Mouse (Mus musculus) embryonic facial prominence, embryonic 12.5 days (tissue): ENCODE results near the gene Gm28053. TPM values are rescaled to one million over a fixed set of nuclear protein-coding genes. Genes with fewer than 3 reads are reported as not detected.
A peak's percentile ranks its signal among the peaks of the same experiment; 100 is the strongest.

Experiments used
- ATAC-seq: fragments of 200-750 bp; cut with Nextera tagmentation; 2 replicates; pipeline ENCODE4 v1.8.0; 2017; ENCODE audit not compliant: insufficient number of reproducible peaks, insufficient read depth, low FRiP score, low TSS enrichment
- H3K27ac ChIP-seq: fragments of 300-500 bp; sonication (generic); 2 replicates; pipeline ENCODE4 v1.5.1; 2016; ENCODE audit warnings: mild to moderate bottlenecking
- H3K27me3 ChIP-seq: fragments of 300-500 bp; sonication (generic); 2 replicates; pipeline ENCODE4 v1.6.1; 2016; ENCODE audit warnings: mild to moderate bottlenecking, moderate library complexity
- H3K36me3 ChIP-seq: fragments of 300-500 bp; sonication (generic); 2 replicates; pipeline ENCODE4 v1.6.1; 2016; ENCODE audit warnings: mild to moderate bottlenecking
- H3K4me1 ChIP-seq: fragments of 300-500 bp; sonication (generic); 2 replicates; pipeline ENCODE4 v1.6.1; 2016
- H3K4me2 ChIP-seq: fragments of 300-500 bp; sonication (generic); replicated peaks from 2 replicates; pipeline ENCODE4 v1.6.1; 2016; ENCODE audit warnings: mild to moderate bottlenecking, moderate library complexity
- H3K4me3 ChIP-seq: fragments of 300-500 bp; sonication (generic); 2 replicates; pipeline ENCODE4 v1.5.1; 2016; ENCODE audit warnings: mild to moderate bottlenecking
- H3K9ac ChIP-seq: fragments of 300-500 bp; sonication (generic); 2 replicates; pipeline ENCODE4 v1.6.1; 2016; ENCODE audit warnings: mild to moderate bottlenecking, moderate library complexity
- H3K9me3 ChIP-seq: fragments of 300-500 bp; sonication (generic); 2 replicates; pipeline ENCODE4 v1.6.1; 2016; ENCODE audit warnings: mild to moderate bottlenecking, moderate library complexity
- WGBS: fragments of 180-500 bp; shearing (Covaris S2); methylation state at CpG from one replicate; pipeline ENCODE4 v1.1.7; 2016; 5-methylcytosine and 5-hydroxymethylcytosine counted together
- polyA plus RNA-seq: library from polyadenylated mRNA; unstranded; fragments of >200 nt; fragmentation: Nextera tagmentation; extraction: Ambion mirVana; gene quantifications from 2 replicates; pipeline ENCODE4 v1.2.1, GENCODE M21; 2016

The Gm28053 gene
- polyA plus RNA-seq, 1 experiment from 2014 or later, result not detected

DNA sequence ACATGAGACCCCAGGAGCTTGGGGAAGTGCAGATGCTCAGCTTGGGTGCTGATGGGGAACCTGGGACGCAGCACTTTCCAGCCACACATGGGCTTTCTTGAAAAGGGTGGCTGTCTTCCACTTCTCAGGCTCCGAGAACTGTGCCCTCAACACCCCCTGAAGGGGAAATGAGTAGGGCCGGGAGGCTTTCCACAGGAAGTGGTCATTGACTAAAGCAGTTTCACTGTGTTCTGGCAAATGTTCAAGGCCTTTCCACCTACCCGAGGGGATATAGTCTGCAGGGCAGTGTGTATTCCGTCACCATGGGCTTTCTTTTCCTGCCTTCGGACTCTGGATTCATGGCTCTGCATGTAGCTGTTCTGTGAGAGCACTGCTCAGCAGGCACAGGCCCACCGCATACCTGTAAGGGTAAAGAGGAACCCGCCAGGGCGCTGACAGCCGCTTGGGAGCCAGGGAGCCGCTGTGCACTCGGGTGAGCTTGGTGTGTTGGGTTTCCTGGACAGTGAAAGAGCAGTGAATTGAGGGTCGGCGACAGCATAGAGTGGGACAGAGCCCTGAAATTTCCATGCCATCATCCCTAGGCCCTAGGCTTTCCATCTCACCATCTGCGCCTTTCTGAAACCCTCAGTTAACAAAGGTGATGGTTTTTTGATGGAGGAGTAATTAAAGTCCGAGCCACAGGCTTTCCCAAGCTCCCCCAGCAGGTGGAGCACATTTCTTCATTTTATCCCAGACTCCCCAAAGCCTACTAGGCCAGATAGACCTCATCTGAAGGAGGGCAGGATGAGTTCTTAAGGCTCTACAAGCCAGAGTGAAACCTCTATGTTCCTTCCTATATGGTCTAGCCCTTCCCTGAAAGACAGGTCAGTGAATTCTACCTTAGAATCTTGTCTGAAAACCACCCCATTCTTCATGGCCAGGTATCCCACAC lies 27.8 kb downstream of the Gm28053 start, which contains the start of gene Gimap5:
TSS of gene Gimap5 (plus strand) at position 239 of the 931 bp plus-strand sequence.
- H3K9ac ChIP-seq, result no peak within 1 kb of the TSS
- WGBS, result 38% methylated on average over 16 of the region's 16 CpGs

DNA sequence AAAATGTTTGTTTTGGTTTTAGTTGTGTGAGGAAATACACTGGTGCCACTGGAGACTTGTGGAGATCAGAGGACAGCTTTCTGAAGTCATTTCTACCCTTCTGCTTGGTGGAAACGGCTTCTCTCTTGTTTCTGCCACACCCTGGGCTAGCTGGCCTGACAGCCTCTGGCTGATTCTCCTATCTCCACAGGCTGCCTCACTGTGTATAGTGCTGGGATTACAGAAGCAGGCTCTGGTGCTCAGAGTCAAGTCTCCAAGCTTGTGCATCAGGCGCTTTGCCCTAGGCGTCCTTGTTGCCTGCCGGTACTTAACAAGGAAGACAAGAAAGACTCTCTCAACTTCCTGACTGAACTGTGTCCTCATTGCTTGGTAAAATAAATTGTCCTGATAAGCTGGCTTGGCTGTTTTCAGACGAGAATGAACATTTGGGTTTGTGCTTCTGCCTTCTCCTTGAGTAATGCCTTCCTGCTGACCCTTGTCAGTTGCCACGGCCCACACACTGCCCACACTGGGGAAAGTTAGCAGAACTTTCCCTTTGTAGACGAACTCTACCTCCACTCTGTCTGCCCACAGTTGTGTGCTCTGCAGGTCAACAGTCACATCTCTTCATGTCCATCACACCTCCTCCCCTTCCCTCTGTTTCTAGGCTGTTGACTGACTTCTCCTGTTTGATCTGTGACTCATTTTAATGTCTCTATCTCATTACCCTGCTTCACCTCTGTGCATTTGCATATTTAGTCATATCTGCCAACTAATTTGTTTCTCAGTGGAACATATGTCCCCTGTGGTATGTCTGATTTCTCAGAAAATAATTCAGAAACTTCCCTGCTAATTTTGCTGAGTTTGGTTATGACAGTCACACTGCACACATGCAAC lies 28.9 kb downstream of the Gm28053 start:
- WGBS, result 59% methylated on average over 7 of the region's 7 CpGs
- Histone ChIP-seq H3K9ac (no peak overlapping the region), H3K4me3 (no peak overlapping the region), H3K27me3 (peaks cover 19% of the 10 kb centered on the region), H3K4me1 (peaks cover 12% of the 10 kb centered on the region), H3K4me2 (no peak overlapping the region), H3K9me3 (no peaks in the 10 kb centered on the region), H3K36me3 (no peaks in the 10 kb centered on the region), H3K27ac (no peak overlapping the region)
- no peak for ATAC-seq

More for the DNA sequence above, 27.8 kb downstream of the Gm28053 start, which contains the start of gene Gimap5:
- Histone ChIP-seq H3K27ac (no peak within 1 kb of the TSS), H3K4me3 (no peak within 1 kb of the TSS), H3K4me2 (0 out of 2 replicates have a peak within 1 kb of the TSS, but pooled peaks have one; percentile 17), H3K36me3 (no peaks in the 10 kb centered on the region), H3K4me1 (peaks cover 13% of the 10 kb centered on the region), H3K27me3 (peaks cover 30% of the 10 kb centered on the region), H3K9me3 (no peaks in the 10 kb centered on the region)
- no peak for ATAC-seq

DNA sequence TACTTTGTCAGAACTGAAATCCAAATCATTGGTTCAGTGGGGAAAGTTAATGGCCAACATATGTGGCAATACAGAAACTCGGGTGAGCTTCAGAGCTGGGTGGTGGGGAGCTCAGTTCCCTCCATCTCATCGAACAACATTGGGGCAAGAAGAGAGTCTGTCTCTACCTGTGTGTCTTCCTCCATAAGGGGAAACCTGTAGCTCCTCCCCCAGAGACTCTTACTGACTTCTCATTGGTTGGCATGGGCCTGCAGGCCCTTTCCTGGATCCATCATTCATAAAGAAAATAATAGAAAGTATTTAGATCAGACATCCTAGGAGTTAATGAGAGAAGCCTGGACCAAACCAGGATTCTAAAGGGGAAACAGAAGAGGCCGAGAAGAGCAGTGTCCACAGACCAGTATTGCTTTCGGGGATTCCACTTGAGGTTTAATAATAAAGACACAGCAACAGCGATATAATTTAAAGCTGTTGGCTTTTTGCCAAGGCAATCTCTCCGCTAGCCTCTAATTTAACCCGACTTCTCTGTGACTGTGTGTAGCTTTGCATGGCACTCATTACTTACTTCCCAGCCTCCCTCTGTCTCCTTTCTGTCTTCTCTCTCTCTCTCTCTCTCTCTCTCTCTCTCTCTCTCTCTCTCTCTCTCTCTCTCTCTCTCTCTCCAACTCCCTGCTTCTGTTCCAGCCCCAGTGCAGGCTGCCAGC lies 45.3 kb downstream of the Gm28053 start:
- no peaks in the 10 kb centered on the region for H3K9me3 ChIP-seq
- no peaks in the 10 kb centered on the region for H3K4me1 ChIP-seq
- no peak overlapping the region for H3K4me2 ChIP-seq
- 72% methylated on average over 7 of the region's 7 CpGs for WGBS
- H3K9ac ChIP-seq, result no peak overlapping the region
- no peaks in the 10 kb centered on the region for H3K36me3 ChIP-seq
- no peak overlapping the region for H3K4me3 ChIP-seq
- no peak overlapping the region for H3K27ac ChIP-seq
- no peaks in the 10 kb centered on the region for H3K27me3 ChIP-seq
- ATAC-seq, result no peak

DNA sequence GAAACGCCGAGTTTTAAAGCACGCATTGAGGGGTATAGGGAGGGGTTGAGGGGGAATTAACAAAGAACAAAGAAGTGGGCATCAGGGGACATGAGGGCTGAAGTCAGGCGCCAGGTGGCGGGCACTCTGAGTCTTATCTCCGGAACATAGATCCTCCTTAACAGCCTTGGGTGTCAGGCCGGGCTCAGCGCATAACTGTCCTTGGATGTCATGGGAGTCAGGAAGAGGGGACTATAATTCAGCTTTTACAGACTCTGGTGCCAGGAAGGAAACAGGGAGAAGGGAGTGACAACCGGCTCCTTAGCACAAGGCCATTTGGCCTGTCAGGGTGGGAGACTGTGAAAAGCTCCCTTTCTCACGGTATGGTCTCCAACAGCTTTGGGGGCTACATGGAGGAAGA lies 46.1 kb downstream of the Gm28053 start:
- Histone ChIP-seq H3K4me1 (no peaks in the 10 kb centered on the region), H3K9ac (no peak overlapping the region), H3K4me2 (no peak overlapping the region), H3K27ac (no peak overlapping the region), H3K27me3 (no peaks in the 10 kb centered on the region), H3K36me3 (no peaks in the 10 kb centered on the region), H3K4me3 (no peak overlapping the region), H3K9me3 (no peaks in the 10 kb centered on the region)
- no peak for ATAC-seq
- 96% methylated on average over 10 of the region's 10 CpGs for WGBS

DNA sequence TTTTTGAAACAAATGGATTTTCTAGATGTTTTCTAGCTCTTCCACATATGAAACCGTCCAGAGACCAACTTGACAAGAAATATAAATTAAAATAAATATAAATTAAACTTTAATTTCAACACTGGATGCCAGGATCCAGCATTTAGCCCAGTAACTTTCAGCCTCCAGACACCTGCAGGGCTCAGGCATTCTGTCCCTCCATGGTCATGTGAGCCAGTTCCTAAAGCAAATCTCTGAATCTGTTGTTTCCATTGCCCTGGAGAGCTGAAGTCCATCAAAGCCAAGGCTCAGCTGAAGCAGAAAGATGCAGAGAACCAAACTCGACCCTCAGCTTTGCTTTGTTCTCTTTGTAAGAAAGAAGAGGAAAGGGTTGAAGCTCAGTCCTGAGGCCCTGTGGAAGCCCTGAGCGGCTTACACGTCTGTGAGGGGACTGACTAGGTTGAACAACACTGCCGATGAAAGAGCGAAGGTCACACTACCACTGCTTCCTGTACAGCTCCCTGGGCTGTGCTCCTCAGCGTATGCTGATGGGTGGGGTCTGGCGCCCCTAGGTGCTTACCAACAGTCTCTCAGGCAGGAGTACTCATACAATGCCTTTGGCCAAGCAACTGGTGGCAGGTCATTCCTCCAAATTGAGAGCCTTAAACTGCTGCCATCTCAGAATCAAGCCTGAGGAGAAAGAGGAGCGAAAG lies 49.9 kb downstream of the Gm28053 start:
- ATAC-seq, result no peak
- H3K36me3 ChIP-seq, result no peaks in the 10 kb centered on the region
- H3K4me3 ChIP-seq, result no peak overlapping the region
- no peak overlapping the region for H3K9ac ChIP-seq
- H3K9me3 ChIP-seq, result no peaks in the 10 kb centered on the region
- no peaks in the 10 kb centered on the region for H3K4me1 ChIP-seq
- H3K4me2 ChIP-seq, result no peak overlapping the region
- WGBS, result 68% methylated on average over 9 of the region's 9 CpGs
- H3K27ac ChIP-seq, result no peak overlapping the region
- H3K27me3 ChIP-seq, result no peaks in the 10 kb centered on the region

DNA sequence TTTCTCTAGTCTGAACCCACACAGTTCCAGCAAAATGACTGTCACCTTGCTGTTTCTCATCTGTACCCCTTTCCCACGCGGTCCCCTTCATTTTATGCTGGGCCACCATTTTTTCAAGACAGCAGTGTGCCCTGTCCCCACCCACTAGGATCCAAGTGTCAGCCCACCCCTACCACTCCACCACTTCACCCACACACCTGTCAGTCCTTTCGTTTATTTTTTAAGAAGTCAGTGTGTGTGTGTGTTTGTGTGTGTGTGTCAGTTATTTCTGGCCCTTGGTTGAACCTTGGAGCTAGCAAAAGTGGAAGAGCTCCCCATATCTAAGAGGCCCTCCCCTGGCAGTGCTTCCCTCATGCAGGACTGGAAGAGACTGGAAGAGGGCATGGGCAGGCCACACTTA lies 50.5 kb downstream of the Gm28053 start:
- Histone ChIP-seq H3K27ac (no peak overlapping the region), H3K4me2 (no peak overlapping the region), H3K9ac (no peak overlapping the region), H3K9me3 (no peaks in the 10 kb centered on the region), H3K36me3 (no peaks in the 10 kb centered on the region), H3K4me1 (no peaks in the 10 kb centered on the region), H3K27me3 (no peaks in the 10 kb centered on the region), H3K4me3 (no peak overlapping the region)
- 87% methylated on average over 3 of the region's 3 CpGs for WGBS
- no peak for ATAC-seq

DNA sequence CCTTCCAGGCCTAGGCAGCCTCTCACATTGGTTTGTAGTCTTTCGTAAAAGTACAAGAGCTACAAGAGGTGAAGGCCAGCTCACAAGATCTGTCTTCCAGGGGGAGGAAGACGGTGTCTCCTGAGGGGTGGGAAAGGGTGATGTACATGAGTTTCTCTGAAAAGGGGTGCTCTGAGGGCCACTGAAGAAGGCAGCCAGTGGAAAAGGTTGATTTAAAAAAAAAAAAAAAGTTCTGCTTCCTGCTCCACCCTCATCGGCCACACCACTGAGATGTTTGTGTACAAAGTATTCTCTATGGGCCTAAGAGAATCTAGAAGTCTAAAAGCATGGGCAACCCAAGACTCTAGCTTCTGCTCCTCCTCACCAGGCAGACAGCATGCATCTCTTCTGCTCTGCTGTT lies 52.3 kb downstream of the Gm28053 start, which contains the start of gene Gimap3:
TSS of gene Gimap3 (minus strand) at position 156 of the 400 bp plus-strand sequence.
- no peak within 1 kb of the TSS for H3K4me2 ChIP-seq
- ATAC-seq, result no peak
- H3K4me3 ChIP-seq, result no peak within 1 kb of the TSS
- no peaks in the 10 kb centered on the region for H3K36me3 ChIP-seq
- no peaks in the 10 kb centered on the region for H3K9me3 ChIP-seq
- no peaks in the 10 kb centered on the region for H3K27me3 ChIP-seq
- H3K4me1 ChIP-seq, result no peaks in the 10 kb centered on the region
- H3K9ac ChIP-seq, result no peak within 1 kb of the TSS
- H3K27ac ChIP-seq, result no peak within 1 kb of the TSS
- 87% methylated on average over 3 of the region's 3 CpGs for WGBS

DNA sequence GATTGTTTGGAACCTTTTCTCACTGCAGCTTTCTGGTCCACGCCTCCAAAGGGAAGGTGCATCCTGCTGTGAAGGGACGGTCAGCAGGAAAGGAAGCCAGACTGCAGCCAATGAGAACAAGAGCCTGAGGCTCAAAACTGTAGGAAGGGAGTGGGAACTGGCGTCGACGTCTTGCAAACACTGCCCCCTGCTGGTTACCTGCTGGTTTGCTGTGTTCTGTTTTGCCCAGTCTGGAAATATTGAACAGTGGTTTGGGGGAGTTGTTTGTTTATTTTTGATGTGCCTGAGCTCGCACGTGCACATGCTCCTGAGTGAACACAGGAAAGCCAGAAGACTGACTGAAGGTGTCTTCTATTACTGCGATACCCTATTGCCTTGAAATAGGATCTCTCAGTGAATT lies 53.6 kb downstream of the Gm28053 start:
- Histone ChIP-seq H3K4me1 (no peaks in the 10 kb centered on the region), H3K9ac (no peak overlapping the region), H3K36me3 (no peaks in the 10 kb centered on the region), H3K27ac (no peak overlapping the region), H3K4me3 (no peak overlapping the region), H3K27me3 (no peaks in the 10 kb centered on the region), H3K4me2 (no peak overlapping the region), H3K9me3 (no peaks in the 10 kb centered on the region)
- 7% methylated on average over 8 of the region's 8 CpGs for WGBS
- ATAC-seq, result no peak

DNA sequence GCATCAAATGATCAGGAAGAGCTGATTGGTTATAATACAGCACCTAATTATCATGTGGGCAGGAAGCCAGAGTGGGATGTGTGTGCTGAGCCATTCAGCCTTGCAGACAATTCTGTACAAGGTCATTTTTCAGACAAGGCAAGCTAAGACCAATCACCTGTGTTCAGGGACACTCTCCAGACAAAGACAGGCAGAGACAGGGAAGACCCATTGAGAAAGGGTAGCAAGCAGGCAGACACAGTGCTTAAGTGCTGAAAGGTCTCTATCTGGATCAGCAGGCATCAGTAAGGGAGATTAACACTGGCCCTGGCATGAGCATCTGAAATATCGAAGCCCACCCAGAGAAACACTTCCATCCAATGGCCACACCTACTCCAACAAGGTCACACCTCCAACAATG lies 66.0 kb downstream of the Gm28053 start:
- 77% methylated on average over 1 of the region's 1 CpGs for WGBS
- Histone ChIP-seq H3K27me3 (no peaks in the 10 kb centered on the region), H3K4me3 (no peak overlapping the region), H3K4me2 (no peak overlapping the region), H3K9me3 (no peaks in the 10 kb centered on the region), H3K27ac (no peak overlapping the region), H3K9ac (no peak overlapping the region), H3K4me1 (no peaks in the 10 kb centered on the region), H3K36me3 (no peaks in the 10 kb centered on the region)
- no peak for ATAC-seq

DNA sequence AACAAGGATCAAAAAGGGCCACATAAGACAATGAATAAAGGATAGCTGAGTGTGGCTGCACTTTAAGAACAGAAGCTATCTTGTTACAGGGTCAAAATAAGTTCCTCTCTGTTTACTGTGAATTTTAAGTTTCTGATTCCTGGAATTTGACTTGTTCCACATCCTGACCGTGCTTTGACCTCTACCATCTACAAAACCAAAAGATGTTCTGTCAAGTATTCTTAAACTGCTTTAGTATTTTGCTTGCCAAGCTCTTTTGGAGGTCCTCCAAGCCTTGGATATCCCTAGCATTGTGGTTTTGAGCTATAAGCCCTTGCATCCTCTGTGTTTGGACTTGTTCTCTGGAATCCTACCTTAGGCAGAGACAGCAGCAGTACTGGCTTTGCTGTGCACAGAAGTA lies 66.8 kb downstream of the Gm28053 start:
- WGBS, result 70% methylated on average over 1 of the region's 1 CpGs
- ATAC-seq, result no peak

DNA sequence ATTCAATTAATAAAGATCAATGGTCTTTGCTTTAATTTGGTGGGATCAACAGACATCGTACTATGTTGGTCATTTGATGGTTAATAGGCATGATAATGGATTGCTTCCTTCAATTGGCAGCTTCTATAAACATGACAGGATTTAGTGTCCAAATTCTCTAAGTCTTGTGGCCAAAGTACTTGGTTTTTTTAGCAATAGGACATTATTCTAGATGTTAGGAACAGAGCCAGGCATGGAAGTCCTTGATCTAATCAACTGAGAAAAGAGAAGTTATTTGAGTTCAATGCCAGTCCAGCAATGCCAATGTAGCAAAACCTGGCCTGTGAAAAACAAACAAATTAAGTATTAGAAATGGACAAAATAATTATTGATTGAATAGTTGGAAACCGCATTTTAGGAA lies 67.2 kb downstream of the Gm28053 start:
- Histone ChIP-seq H3K36me3 (no peaks in the 10 kb centered on the region), H3K27ac (no peak overlapping the region), H3K4me1 (no peaks in the 10 kb centered on the region), H3K4me3 (no peak overlapping the region), H3K4me2 (no peak overlapping the region), H3K27me3 (no peaks in the 10 kb centered on the region), H3K9ac (no peak overlapping the region), H3K9me3 (no peaks in the 10 kb centered on the region)
- 82% methylated on average over 2 of the region's 2 CpGs for WGBS
- ATAC-seq, result no peak

More for the DNA sequence above, 66.8 kb downstream of the Gm28053 start:
- H3K9ac ChIP-seq, result no peak overlapping the region
- no peak overlapping the region for H3K27ac ChIP-seq
- no peaks in the 10 kb centered on the region for H3K27me3 ChIP-seq
- no peaks in the 10 kb centered on the region for H3K4me1 ChIP-seq
- no peaks in the 10 kb centered on the region for H3K9me3 ChIP-seq
- H3K36me3 ChIP-seq, result no peaks in the 10 kb centered on the region
- H3K4me2 ChIP-seq, result no peak overlapping the region
- no peak overlapping the region for H3K4me3 ChIP-seq
